Mouse (Mus musculus): ENCODE measurements around the gene Gtf2h2. TPM values are rescaled to one million over a fixed set of nuclear protein-coding genes. Genes with fewer than 3 reads are reported as not detected.
A peak's percentile ranks its signal among the peaks of the same experiment; 100 is the strongest.
"Not testable (repeated sequence)": the region's sequence is repeated elsewhere in the genome, so short reads cannot be mapped to it uniquely, and the experiment has no call there.

The Gtf2h2 gene
- total and polyA plus RNA-seq, 2 experiments = 19.1 to 20.8 TPM

DNA sequence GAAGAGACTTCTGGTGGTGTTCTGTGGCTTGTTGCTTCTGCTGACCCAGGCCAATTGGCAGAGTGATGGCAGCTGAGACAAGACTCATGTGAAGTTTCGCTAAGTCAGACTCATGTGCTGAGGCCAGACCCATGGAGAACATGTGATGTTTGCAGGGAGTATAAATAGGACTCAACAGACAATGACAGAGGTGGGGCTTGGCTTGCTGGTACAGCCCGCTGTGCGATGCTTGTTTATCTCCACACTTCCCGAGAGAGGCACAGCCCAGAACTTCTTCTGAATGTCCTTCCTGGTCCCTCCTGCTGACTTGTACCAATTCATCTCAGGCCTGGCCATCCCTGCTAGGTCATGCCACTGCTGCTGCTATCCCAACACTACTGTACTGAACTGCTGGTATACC lies 3.0 kb upstream of the Gtf2h2 start:
- 75% methylated on average over 4 of the region's 4 CpGs for WGBS
- Histone ChIP-seq H3K9ac (ENCODE audit: low read depth, low read length) (no peak overlapping the region), H3K79me2 (ENCODE audit: control insufficient read depth, insufficient read depth, low read length) (no peaks in the 10 kb centered on the region), H3K36me3 (ENCODE audit: control insufficient read depth, insufficient read depth, low read length) (peaks cover 2% of the 10 kb centered on the region), H3K4me3 (ENCODE audit: insufficient read depth, low read depth, low read length) (no peak overlapping the region), H3K27me3 (ENCODE audit: control insufficient read depth, insufficient read depth, low read length) (no peaks in the 10 kb centered on the region), H3K4me1 (ENCODE audit: control insufficient read depth, insufficient read depth, low read length) (peaks cover 2% of the 10 kb centered on the region; the same call in 1 of the 2 replicates), H3K27ac (replicated peaks; ENCODE audit: insufficient read depth, low read depth, low read length) (no peak overlapping the region)
- no peak for TF ChIP-seq POLR2A (IDR thresholded peaks at IDR 0.05; ENCODE audit: extremely low read depth, insufficient read depth, low read length)
- no peak for DNase-seq (ENCODE audit: extremely low read depth, low read depth, low spot score)

DNA sequence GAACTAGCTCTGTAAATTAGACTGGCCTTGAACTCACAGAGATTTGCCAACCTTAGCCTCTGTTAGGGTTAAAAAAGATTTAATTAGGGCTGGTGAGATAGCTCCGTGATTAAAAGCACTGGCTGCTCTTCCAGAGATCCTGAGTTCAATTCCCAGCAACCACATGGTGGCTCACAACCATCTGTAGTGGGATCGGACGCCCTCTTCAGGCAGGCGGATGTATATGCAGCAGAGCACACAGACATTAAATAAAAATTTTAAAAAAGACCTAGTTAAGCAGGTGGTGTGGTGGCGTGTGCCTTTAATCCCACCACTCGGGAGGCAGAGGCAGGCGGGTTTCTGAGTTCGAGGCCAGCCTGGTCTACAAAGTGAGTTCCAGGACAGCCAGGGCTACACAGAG lies 2.0 kb upstream of the Gtf2h2 start:
- not testable (repeated sequence) for DNase-seq (ENCODE audit: extremely low read depth, low read depth, low spot score); H3K4me3 ChIP-seq (ENCODE audit: insufficient read depth, low read depth, low read length); H3K36me3 ChIP-seq (ENCODE audit: control insufficient read depth, insufficient read depth, low read length); H3K9ac ChIP-seq (ENCODE audit: low read depth, low read length); H3K27ac ChIP-seq (replicated peaks; ENCODE audit: insufficient read depth, low read depth, low read length); H3K79me2 ChIP-seq (ENCODE audit: control insufficient read depth, insufficient read depth, low read length); H3K4me1 ChIP-seq (ENCODE audit: control insufficient read depth, insufficient read depth, low read length); H3K27me3 ChIP-seq (ENCODE audit: control insufficient read depth, insufficient read depth, low read length)
- WGBS = 69% methylated on average over 8 of the region's 8 CpGs
- TF ChIP-seq CTCF (IDR thresholded peaks at IDR 0.05; ENCODE audit: low read depth, low read length) = peak; percentile 42; the same call in 1 of the 2 replicates

DNA sequence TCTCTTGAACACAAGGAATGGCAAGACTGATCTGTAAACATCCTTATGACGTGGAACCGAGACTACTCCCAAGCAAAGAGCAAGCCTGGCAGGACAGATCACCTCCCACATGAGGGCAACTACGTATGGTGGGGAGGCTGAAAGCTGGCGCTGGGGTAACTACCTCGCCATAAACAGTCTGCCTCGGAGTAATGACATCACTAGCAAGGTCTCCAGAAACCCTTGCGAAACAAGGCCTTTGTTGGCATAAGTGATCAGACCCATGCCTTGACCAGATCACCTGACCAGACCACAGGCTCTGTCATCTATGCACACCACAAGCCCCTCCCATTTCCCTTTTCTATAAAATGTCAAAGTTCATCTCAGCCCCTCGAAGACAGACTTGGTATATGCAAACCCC lies 934 bp upstream of the Gtf2h2 start:
- Histone ChIP-seq H3K27me3 (ENCODE audit: control insufficient read depth, insufficient read depth, low read length) (no peaks in the 10 kb centered on the region), H3K4me1 (ENCODE audit: control insufficient read depth, insufficient read depth, low read length) (peaks cover 2% of the 10 kb centered on the region; the same call in 1 of the 2 replicates), H3K36me3 (ENCODE audit: control insufficient read depth, insufficient read depth, low read length) (peaks cover 2% of the 10 kb centered on the region), H3K79me2 (ENCODE audit: control insufficient read depth, insufficient read depth, low read length) (no peaks in the 10 kb centered on the region), H3K4me3 (ENCODE audit: insufficient read depth, low read depth, low read length) (no peak overlapping the region), H3K9ac (ENCODE audit: low read depth, low read length) (no peak overlapping the region), H3K27ac (replicated peaks; ENCODE audit: insufficient read depth, low read depth, low read length) (peak overlapping the region; percentile 21)
- TF ChIP-seq POLR2A (IDR thresholded peaks at IDR 0.05; ENCODE audit: extremely low read depth, insufficient read depth, low read length) = no peak
- no peak for TF ChIP-seq CTCF (IDR thresholded peaks at IDR 0.05; ENCODE audit: low read depth, low read length)
- 29% methylated on average over 8 of the region's 8 CpGs for WGBS
- DNase-seq (ENCODE audit: extremely low read depth, low read depth, low spot score) = peak; percentile 84

DNA sequence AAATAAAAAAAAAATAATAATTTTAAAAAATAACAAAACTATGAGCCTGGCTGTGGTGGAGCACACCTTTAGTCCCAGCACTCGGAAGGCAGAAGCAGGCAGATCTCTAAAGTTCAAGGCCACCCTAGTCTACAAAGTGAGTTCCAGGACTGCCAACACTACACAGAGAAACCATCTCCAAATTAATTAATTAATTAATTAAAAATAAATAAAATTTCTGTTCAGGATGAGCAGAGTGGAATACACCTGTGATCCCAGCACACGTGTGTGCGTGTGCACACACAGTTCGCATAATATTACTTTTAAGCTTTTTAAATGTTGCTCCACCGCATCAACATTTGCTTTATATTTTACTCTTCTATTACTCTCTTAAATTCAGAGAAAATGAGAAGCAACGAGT lies 756 bp downstream of the Gtf2h2 start:
- H3K9ac ChIP-seq (ENCODE audit: low read depth, low read length) = no peak overlapping the region; the same call in 1 of the 2 replicates
- no peak for TF ChIP-seq POLR2A (IDR thresholded peaks at IDR 0.05; ENCODE audit: extremely low read depth, insufficient read depth, low read length)
- no peak for TF ChIP-seq CTCF (IDR thresholded peaks at IDR 0.05; ENCODE audit: low read depth, low read length)
- peaks cover 12% of the 10 kb centered on the region for H3K36me3 ChIP-seq (ENCODE audit: control insufficient read depth, insufficient read depth, low read length)
- H3K79me2 ChIP-seq (ENCODE audit: control insufficient read depth, insufficient read depth, low read length) = no peaks in the 10 kb centered on the region
- no peak overlapping the region for H3K27ac ChIP-seq (replicated peaks; ENCODE audit: insufficient read depth, low read depth, low read length)
- H3K4me3 ChIP-seq (ENCODE audit: insufficient read depth, low read depth, low read length) = peak overlapping the region; percentile 68
- no peaks in the 10 kb centered on the region for H3K27me3 ChIP-seq (ENCODE audit: control insufficient read depth, insufficient read depth, low read length)
- WGBS = 8% methylated on average over 6 of the region's 6 CpGs
- DNase-seq (ENCODE audit: extremely low read depth, low read depth, low spot score) = no peak
- peaks cover 2% of the 10 kb centered on the region; the same call in 1 of the 2 replicates for H3K4me1 ChIP-seq (ENCODE audit: control insufficient read depth, insufficient read depth, low read length)

DNA sequence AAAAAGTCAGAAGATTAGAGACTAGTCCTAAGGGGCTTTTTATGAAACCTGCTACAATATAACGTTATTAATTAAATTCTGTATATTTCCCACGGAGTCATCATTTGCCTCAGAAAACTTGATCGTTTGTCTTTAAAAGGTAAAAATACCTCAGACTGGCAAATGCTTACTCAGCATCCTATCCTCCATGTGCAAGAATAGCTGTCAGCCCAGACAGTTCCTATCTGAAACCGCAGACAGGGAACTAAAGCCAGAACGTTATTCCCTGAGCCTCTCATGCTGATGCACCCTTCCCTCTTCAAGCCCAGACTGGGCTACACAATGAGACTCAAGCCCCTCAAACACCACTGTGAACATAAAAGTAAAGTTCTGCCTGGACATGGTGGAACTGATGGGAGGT lies 2.0 kb downstream of the Gtf2h2 start:
- peak; percentile 7 for DNase-seq (ENCODE audit: extremely low read depth, low read depth, low spot score)
- no peak overlapping the region for H3K27ac ChIP-seq (replicated peaks; ENCODE audit: insufficient read depth, low read depth, low read length)
- no peaks in the 10 kb centered on the region for H3K27me3 ChIP-seq (ENCODE audit: control insufficient read depth, insufficient read depth, low read length)
- no peak overlapping the region for H3K4me3 ChIP-seq (ENCODE audit: insufficient read depth, low read depth, low read length)
- no peak overlapping the region for H3K9ac ChIP-seq (ENCODE audit: low read depth, low read length)
- 82% methylated on average over 5 of the region's 5 CpGs for WGBS
- TF ChIP-seq POLR2A (IDR thresholded peaks at IDR 0.05; ENCODE audit: extremely low read depth, insufficient read depth, low read length) = no peak
- TF ChIP-seq CTCF (IDR thresholded peaks at IDR 0.05; ENCODE audit: low read depth, low read length) = no peak
- peaks cover 2% of the 10 kb centered on the region; the same call in 1 of the 2 replicates for H3K4me1 ChIP-seq (ENCODE audit: control insufficient read depth, insufficient read depth, low read length)
- H3K79me2 ChIP-seq (ENCODE audit: control insufficient read depth, insufficient read depth, low read length) = no peaks in the 10 kb centered on the region
- H3K36me3 ChIP-seq (ENCODE audit: control insufficient read depth, insufficient read depth, low read length) = peaks cover 14% of the 10 kb centered on the region

DNA sequence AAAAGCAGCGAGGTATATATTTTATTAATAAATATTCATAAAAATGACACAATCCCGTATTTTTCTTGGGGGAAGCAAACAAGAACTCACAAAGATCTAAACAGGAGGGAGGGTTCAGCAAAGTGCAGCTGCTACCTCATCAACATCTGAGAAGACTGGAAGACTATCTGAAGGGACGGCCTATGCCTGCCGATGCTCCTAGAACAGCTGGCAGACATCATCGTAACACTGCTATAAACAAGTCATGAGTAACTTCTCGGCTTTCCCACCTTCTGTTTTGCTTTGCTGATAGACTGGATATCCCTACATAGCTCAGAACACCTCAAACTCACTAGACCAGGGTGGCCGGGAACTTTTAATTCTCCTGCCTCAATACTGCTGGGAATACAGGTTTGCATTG lies 8.8 kb downstream of the Gtf2h2 start:
- DNase-seq (ENCODE audit: extremely low read depth, low read depth, low spot score) = no peak
- Histone ChIP-seq H3K9ac (ENCODE audit: low read depth, low read length) (no peak overlapping the region), H3K27me3 (ENCODE audit: control insufficient read depth, insufficient read depth, low read length) (no peaks in the 10 kb centered on the region), H3K4me1 (ENCODE audit: control insufficient read depth, insufficient read depth, low read length) (no peaks in the 10 kb centered on the region), H3K4me3 (ENCODE audit: insufficient read depth, low read depth, low read length) (no peak overlapping the region), H3K36me3 (ENCODE audit: control insufficient read depth, insufficient read depth, low read length) (peaks cover 32% of the 10 kb centered on the region), H3K27ac (replicated peaks; ENCODE audit: insufficient read depth, low read depth, low read length) (no peak overlapping the region), H3K79me2 (ENCODE audit: control insufficient read depth, insufficient read depth, low read length) (no peaks in the 10 kb centered on the region)
- TF ChIP-seq POLR2A (IDR thresholded peaks at IDR 0.05; ENCODE audit: extremely low read depth, insufficient read depth, low read length) = no peak
- TF ChIP-seq CTCF (IDR thresholded peaks at IDR 0.05; ENCODE audit: low read depth, low read length) = no peak
- WGBS = 95% methylated on average over 7 of the region's 7 CpGs

Data from liver, adult 2 months (tissue).